Mouse (Mus musculus): ENCODE results near the gene Gp1ba. TPM values are rescaled to one million over a fixed set of nuclear protein-coding genes. Genes with fewer than 3 reads are reported as not detected.

Gp1ba gene
- polyA plus RNA-seq, 1 experiment, result 0.04 TPM

GRCm38 (mm10) chr11:70650322-70651175 is 11.6 kb downstream of the Gp1ba start:
- Histone ChIP-seq H3K27ac (ENCODE audit: control insufficient read depth, insufficient read depth, low read length) (peak overlapping the region; percentile 84), H3K36me3 (ENCODE audit: control insufficient read depth, insufficient read depth, low read length) (peaks cover 44% of the 10 kb centered on the region), H3K4me1 (replicated peaks; ENCODE audit: control insufficient read depth, insufficient read depth, low read length) (peaks cover 36% of the 10 kb centered on the region)

GRCm38 (mm10) chr11:70651391-70651790 is 12.5 kb downstream of the Gp1ba start:
- peak overlapping the region; percentile 84; the same call in 1 of the 2 replicates for H3K27ac ChIP-seq (ENCODE audit: control insufficient read depth, insufficient read depth, low read length)
- TF ChIP-seq POLR2A (IDR thresholded peaks at IDR 0.05; ENCODE audit: control insufficient read depth, extremely low read depth, insufficient read depth, low read length, poor library complexity) (no peak), CTCF (IDR thresholded peaks at IDR 0.05; ENCODE audit: borderline replicate concordance, control insufficient read depth, extremely low read depth, insufficient read depth, low read length, poor library complexity) (no peak)
- no peaks in the 10 kb centered on the region for H3K27me3 ChIP-seq (ENCODE audit: control insufficient read depth, insufficient read depth, low read length)
- 70% methylated on average over 2 of the region's 2 CpGs for WGBS
- H3K36me3 ChIP-seq (ENCODE audit: control insufficient read depth, insufficient read depth, low read length), result peaks cover 44% of the 10 kb centered on the region
- H3K4me3 ChIP-seq (ENCODE audit: control insufficient read depth, insufficient read depth, low read length), result peak overlapping the region; percentile 10; the same call in 1 of the 2 replicates
- H3K4me1 ChIP-seq (replicated peaks; ENCODE audit: control insufficient read depth, insufficient read depth, low read length), result peaks cover 34% of the 10 kb centered on the region
- peak; percentile 7 for DNase-seq

More at GRCm38 (mm10) chr11:70650322-70651175, 11.6 kb downstream of the Gp1ba start:
- Histone ChIP-seq H3K27me3 (ENCODE audit: control insufficient read depth, insufficient read depth, low read length) (no peaks in the 10 kb centered on the region), H3K4me3 (ENCODE audit: control insufficient read depth, insufficient read depth, low read length) (peak overlapping the region; percentile 34)
- WGBS, result 44% methylated on average over 12 of the region's 12 CpGs
- TF ChIP-seq POLR2A (IDR thresholded peaks at IDR 0.05; ENCODE audit: control insufficient read depth, extremely low read depth, insufficient read depth, low read length, poor library complexity) (no peak), CTCF (IDR thresholded peaks at IDR 0.05; ENCODE audit: borderline replicate concordance, control insufficient read depth, extremely low read depth, insufficient read depth, low read length, poor library complexity) (no peak)
- DNase-seq, result peak; percentile 45

- peak; percentile 65 for DNase-seq
- Histone ChIP-seq H3K36me3 (ENCODE audit: control insufficient read depth, insufficient read depth, low read length) (peaks cover 44% of the 10 kb centered on the region), H3K4me3 (ENCODE audit: control insufficient read depth, insufficient read depth, low read length) (peak overlapping the region; percentile 100), H3K27ac (ENCODE audit: control insufficient read depth, insufficient read depth, low read length) (peak overlapping the region; percentile 99), H3K4me1 (replicated peaks; ENCODE audit: control insufficient read depth, insufficient read depth, low read length) (peaks cover 40% of the 10 kb centered on the region), H3K27me3 (ENCODE audit: control insufficient read depth, insufficient read depth, low read length) (no peaks in the 10 kb centered on the region)
- TF ChIP-seq POLR2A (IDR thresholded peaks at IDR 0.05; ENCODE audit: control insufficient read depth, extremely low read depth, insufficient read depth, low read length, poor library complexity), result no peak
- TF ChIP-seq CTCF (IDR thresholded peaks at IDR 0.05; ENCODE audit: borderline replicate concordance, control insufficient read depth, extremely low read depth, insufficient read depth, low read length, poor library complexity), result no peak
- whole genome bisulfite sequencing, result 24% methylated on average over 12 of the region's 12 CpGs
Measured at GRCm38 (mm10) chr11:70652029-70652883, 13.3 kb downstream of the Gp1ba start.

GRCm38 (mm10) chr11:70652884-70653344 is 14.0 kb downstream of the Gp1ba start:
- H3K4me1 ChIP-seq (replicated peaks; ENCODE audit: control insufficient read depth, insufficient read depth, low read length), result peaks cover 46% of the 10 kb centered on the region
- H3K4me3 ChIP-seq (ENCODE audit: control insufficient read depth, insufficient read depth, low read length), result peak overlapping the region; percentile 100
- peaks cover 44% of the 10 kb centered on the region for H3K36me3 ChIP-seq (ENCODE audit: control insufficient read depth, insufficient read depth, low read length)
- DNase-seq, result no peak
- TF ChIP-seq POLR2A (IDR thresholded peaks at IDR 0.05; ENCODE audit: control insufficient read depth, extremely low read depth, insufficient read depth, low read length, poor library complexity) (no peak), CTCF (IDR thresholded peaks at IDR 0.05; ENCODE audit: borderline replicate concordance, control insufficient read depth, extremely low read depth, insufficient read depth, low read length, poor library complexity) (no peak)
- WGBS, result 7% methylated on average over 6 of the region's 6 CpGs
- H3K27me3 ChIP-seq (ENCODE audit: control insufficient read depth, insufficient read depth, low read length), result no peaks in the 10 kb centered on the region
- H3K27ac ChIP-seq (ENCODE audit: control insufficient read depth, insufficient read depth, low read length), result peak overlapping the region; percentile 99

GRCm38 (mm10) chr11:70653345-70654197 is 14.6 kb downstream of the Gp1ba start:
- DNase-seq, result peak; percentile 81
- WGBS, result under 1% methylated on average over 63 of the region's 63 CpGs
- H3K4me3 ChIP-seq (ENCODE audit: control insufficient read depth, insufficient read depth, low read length), result peak overlapping the region; percentile 100
- no peaks in the 10 kb centered on the region for H3K27me3 ChIP-seq (ENCODE audit: control insufficient read depth, insufficient read depth, low read length)
- peaks cover 53% of the 10 kb centered on the region for H3K4me1 ChIP-seq (replicated peaks; ENCODE audit: control insufficient read depth, insufficient read depth, low read length)
- H3K36me3 ChIP-seq (ENCODE audit: control insufficient read depth, insufficient read depth, low read length), result peaks cover 44% of the 10 kb centered on the region
- peak overlapping the region; percentile 99 for H3K27ac ChIP-seq (ENCODE audit: control insufficient read depth, insufficient read depth, low read length)
- TF ChIP-seq POLR2A (IDR thresholded peaks at IDR 0.05; ENCODE audit: control insufficient read depth, extremely low read depth, insufficient read depth, low read length, poor library complexity), result no peak
- TF ChIP-seq CTCF (IDR thresholded peaks at IDR 0.05; ENCODE audit: borderline replicate concordance, control insufficient read depth, extremely low read depth, insufficient read depth, low read length, poor library complexity), result peak; percentile 29; the same call in 1 of the 2 replicates
